Mouse (Mus musculus) heart, embryonic 14.5 days (tissue): ENCODE measurements around the gene Gm42417. TPM values are rescaled to one million over a fixed set of nuclear protein-coding genes. Genes with fewer than 3 reads are reported as not detected.
A peak's percentile ranks its signal among the peaks of the same experiment; 100 is the strongest.

Source experiments
- ATAC-seq: fragments of 200-750 bp; cut with Nextera tagmentation; 2 replicates; pipeline ENCODE4 v1.8.0; 2017; ENCODE audit warnings: low read depth, moderate TSS enrichment; ENCODE audit not compliant: insufficient number of reproducible peaks, insufficient read depth, low FRiP score
- H3K27ac ChIP-seq, 2 experiments: fragments of 200-500 bp in 1 of 2; fragments of 300-500 bp in 1 of 2; sonication (generic) in 1 of 2; replicated peaks in 1 of 2; 2 replicates each; pipeline ENCODE4 v1.5.1; 2012 to 2014; ENCODE audit warnings: low read depth in 2 of 2, low read length in 2 of 2, control low read depth in 1 of 2, mild to moderate bottlenecking in 1 of 2, mixed read lengths in 1 of 2; ENCODE audit not compliant: control insufficient read depth in 1 of 2, insufficient read depth in 1 of 2
- H3K27me3 ChIP-seq: fragments of 300-500 bp; sonication (generic); 2 replicates; pipeline ENCODE4 v1.6.1; 2014; ENCODE audit warnings: mild to moderate bottlenecking, low read length, control low read depth; ENCODE audit not compliant: control insufficient read depth, insufficient read depth
- H3K36me3 ChIP-seq: fragments of 300-500 bp; sonication (generic); 2 replicates; pipeline ENCODE4 v1.6.1; 2014; ENCODE audit warnings: mild to moderate bottlenecking, control low read depth, low read length, mixed read lengths; ENCODE audit not compliant: control insufficient read depth, insufficient read depth
- H3K4me1 ChIP-seq, 2 experiments: fragments of 200-500 bp in 1 of 2; fragments of 300-500 bp in 1 of 2; sonication (generic) in 1 of 2; 2 replicates each; pipeline ENCODE4 v1.6.1; 2012 to 2014; ENCODE audit warnings: low read length in 2 of 2, control low read depth in 1 of 2, mixed read lengths in 1 of 2; ENCODE audit not compliant: control insufficient read depth in 2 of 2, insufficient read depth in 2 of 2
- H3K4me2 ChIP-seq: fragments of 300-500 bp; sonication (generic); 2 replicates; pipeline ENCODE4 v1.6.1; 2014; ENCODE audit warnings: mild to moderate bottlenecking, low read length
- H3K4me3 ChIP-seq, 2 experiments: fragments of 200-500 bp in 1 of 2; fragments of 300-500 bp in 1 of 2; sonication (generic) in 1 of 2; 2 replicates each; pipeline ENCODE4 v1.5.1; 2012 to 2014; ENCODE audit warnings: low read length in 2 of 2, mild to moderate bottlenecking in 2 of 2, control low read depth in 1 of 2, low read depth in 1 of 2, moderate library complexity in 1 of 2; ENCODE audit not compliant: control insufficient read depth in 1 of 2, insufficient read depth in 1 of 2
- H3K9ac ChIP-seq: fragments of 300-500 bp; sonication (generic); 2 replicates; pipeline ENCODE4 v1.6.1; 2014; ENCODE audit warnings: mild to moderate bottlenecking, low read length
- H3K9me3 ChIP-seq: fragments of 300-500 bp; sonication (generic); 2 replicates; pipeline ENCODE4 v1.6.1; 2016; ENCODE audit warnings: low read length, control low read depth; ENCODE audit not compliant: control insufficient read depth
- WGBS: fragments of 180-500 bp; shearing (Covaris S2); extraction: QIAGEN DNeasy Blood & Tissue Kit; methylation state at CpG from one replicate; pipeline ENCODE4 v1.1.7; 2014; 5-methylcytosine and 5-hydroxymethylcytosine counted together
- polyA plus RNA-seq: library from polyadenylated mRNA; unstranded; fragments of >200 nt; fragmentation: Nextera tagmentation; extraction: Ambion mirVana; gene quantifications from 2 replicates; pipeline ENCODE4 v1.2.1, GENCODE M21; 2014

The Gm42417 gene
- polyA plus RNA-seq, 1 experiment from 2014 or later: not detected

GRCm38 (mm10) chr1:36557457-36558011, 18.3 kb upstream of the Gm42417 start:
- peak overlapping the region; percentile 95 for H3K27ac ChIP-seq
- no peaks in the 10 kb centered on the region for H3K27me3 ChIP-seq
- peak overlapping the region; percentile 78 to 83 for H3K4me3 ChIP-seq
- peak overlapping the region; percentile 79 for H3K4me2 ChIP-seq
- WGBS: under 1% methylated on average over 46 of the region's 48 CpGs
- H3K9me3 ChIP-seq: no peaks in the 10 kb centered on the region
- H3K9ac ChIP-seq: peak overlapping the region; percentile 96
- H3K36me3 ChIP-seq: peaks cover 30% of the 10 kb centered on the region
- H3K4me1 ChIP-seq: peaks cover 42 to 45% of the 10 kb centered on the region in 2 experiments
- ATAC-seq: peak; percentile 77

DNA sequence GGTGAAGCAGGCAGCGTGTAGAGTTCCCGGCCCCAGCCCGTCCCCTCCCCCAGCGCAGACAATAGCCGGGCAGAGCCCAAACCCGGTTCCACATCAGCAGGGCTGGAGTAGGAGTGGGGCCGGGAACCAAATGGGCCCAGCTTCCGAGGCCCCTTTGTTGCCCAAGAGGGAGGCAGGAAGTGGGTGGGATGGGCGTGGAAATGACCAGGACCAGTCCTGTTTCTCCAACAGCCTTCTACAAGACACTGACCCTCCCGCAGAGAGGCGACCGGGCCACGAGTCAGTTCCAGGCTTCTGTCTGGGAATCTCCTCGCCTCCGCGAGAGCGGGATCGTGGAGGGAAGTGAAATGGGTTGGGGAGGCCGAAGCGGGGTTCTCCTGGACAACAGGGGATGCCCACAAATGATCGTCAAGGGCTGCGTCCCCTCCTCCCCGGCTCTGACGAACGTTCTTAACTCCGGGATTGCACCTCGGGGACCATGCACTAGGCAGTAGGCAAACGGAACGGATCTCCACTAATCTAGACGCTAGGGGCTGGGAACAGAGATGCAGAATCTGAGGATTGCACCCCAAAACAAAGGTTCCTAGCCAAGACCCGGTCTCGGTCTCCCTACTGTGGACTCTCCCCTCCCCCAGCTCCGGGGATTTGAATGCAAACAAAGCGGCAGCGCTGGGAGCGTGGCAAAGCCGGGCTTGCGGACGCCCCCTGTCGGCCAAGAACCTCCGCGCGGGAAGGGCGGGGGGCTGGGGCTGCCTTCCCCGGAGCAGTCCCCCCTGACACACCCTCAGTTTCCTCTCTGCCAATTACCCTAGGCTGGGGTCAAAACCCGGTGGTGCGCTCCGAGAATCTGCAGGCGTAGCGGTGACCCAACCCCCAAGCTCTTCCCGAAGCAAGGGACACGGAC, 17.6 kb upstream of the Gm42417 start:
- Histone ChIP-seq H3K36me3 (peaks cover 37% of the 10 kb centered on the region), H3K4me2 (peak overlapping the region; percentile 79), H3K27ac (peak overlapping the region; percentile 95), H3K4me1 (peaks cover 34 to 39% of the 10 kb centered on the region in 2 experiments), H3K27me3 (no peaks in the 10 kb centered on the region), H3K4me3 (peak overlapping the region; percentile 78 to 83), H3K9me3 (no peaks in the 10 kb centered on the region), H3K9ac (peak overlapping the region; percentile 96)
- peak; percentile 64 for ATAC-seq
- WGBS: 0% methylated on average over 50 of the region's 52 CpGs

DNA sequence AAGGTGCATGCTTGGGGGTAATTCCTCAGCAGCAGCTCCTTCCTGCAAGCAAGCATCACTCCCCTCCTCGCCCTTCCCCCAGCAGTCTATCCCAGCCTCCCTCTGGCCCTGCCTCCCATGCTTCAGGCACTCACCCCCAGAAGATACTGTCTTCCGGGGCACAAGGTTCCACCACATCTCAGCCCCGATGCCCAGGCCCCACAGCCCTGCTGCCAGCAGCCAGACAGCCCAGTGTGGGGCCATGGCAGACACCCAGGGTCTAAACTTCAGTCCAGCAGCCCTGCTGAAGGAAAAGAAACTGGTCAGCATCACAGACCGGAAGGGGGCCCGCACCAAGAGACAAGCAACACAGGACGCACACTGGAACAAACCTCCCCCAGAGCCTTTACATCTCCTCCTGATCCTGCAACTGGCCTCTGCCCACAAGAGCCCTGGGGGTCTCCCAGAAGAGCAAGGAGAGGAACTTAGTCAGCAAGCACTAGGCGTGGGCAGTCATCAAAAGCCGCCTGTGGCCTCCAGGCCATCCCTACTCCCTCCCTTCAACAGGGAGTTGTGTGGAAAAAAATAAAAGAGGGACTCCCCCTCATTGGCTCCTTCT, 16.7 kb upstream of the Gm42417 start:
- H3K4me1 ChIP-seq: peaks cover 31 to 34% of the 10 kb centered on the region in 2 experiments
- 10% methylated on average over 8 of the region's 8 CpGs for WGBS
- peak overlapping the region; percentile 79 for H3K4me2 ChIP-seq
- H3K4me3 ChIP-seq: peak overlapping the region; percentile 78 to 83
- H3K27ac ChIP-seq: peak overlapping the region; percentile 95
- ATAC-seq: no peak
- H3K9me3 ChIP-seq: no peaks in the 10 kb centered on the region
- peaks cover 46% of the 10 kb centered on the region for H3K36me3 ChIP-seq
- H3K27me3 ChIP-seq: no peaks in the 10 kb centered on the region
- peak overlapping the region; percentile 96 for H3K9ac ChIP-seq

DNA sequence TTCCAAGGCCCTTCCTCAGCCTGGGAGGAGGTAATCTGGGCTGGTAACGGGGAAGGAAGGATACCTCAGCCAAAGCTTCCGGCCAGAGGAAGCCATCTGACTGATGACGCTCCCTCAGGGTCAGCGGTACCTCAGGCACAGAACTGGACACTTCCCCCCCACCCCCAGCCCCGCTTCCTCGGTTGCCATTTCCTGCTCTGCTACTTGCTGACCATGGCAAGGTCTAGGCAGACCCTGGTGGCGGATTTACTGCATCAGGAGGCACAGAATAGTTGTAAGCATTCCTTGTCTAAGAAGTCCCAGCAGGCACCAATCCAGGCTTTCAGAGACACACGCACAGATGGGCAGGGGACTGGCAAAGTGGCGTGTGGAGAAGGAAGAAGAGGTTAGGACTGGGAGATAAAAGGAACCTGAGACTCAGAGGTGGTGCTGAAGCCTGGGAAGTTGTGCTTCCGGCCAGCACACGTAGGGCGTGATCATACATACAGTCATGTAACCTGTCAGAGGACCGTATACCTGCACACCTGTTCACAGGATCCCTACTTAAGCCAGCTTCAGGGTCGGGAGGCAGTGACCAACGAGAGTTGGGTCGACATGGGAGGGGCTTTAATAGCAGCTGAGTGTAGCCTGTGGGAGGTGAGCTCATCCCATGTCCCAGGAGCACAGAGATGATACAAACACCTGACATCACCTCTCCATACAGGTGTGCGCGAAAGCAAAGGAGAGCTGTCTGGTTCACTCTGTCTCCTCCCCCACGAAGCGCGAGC, 15.6 kb upstream of the Gm42417 start:
- Histone ChIP-seq H3K27ac (peak overlapping the region; percentile 39 to 95; a peak in 2 of 4 replicates), H3K4me1 (peaks cover 28 to 31% of the 10 kb centered on the region in 2 experiments), H3K4me2 (peak overlapping the region; percentile 79), H3K9ac (peak overlapping the region; percentile 96), H3K4me3 (peak overlapping the region; percentile 4 to 83; a peak in 3 of 4 replicates), H3K27me3 (no peaks in the 10 kb centered on the region), H3K36me3 (peaks cover 57% of the 10 kb centered on the region), H3K9me3 (no peaks in the 10 kb centered on the region)
- ATAC-seq: no peak
- whole genome bisulfite sequencing: 74% methylated on average over 21 of the region's 21 CpGs

DNA sequence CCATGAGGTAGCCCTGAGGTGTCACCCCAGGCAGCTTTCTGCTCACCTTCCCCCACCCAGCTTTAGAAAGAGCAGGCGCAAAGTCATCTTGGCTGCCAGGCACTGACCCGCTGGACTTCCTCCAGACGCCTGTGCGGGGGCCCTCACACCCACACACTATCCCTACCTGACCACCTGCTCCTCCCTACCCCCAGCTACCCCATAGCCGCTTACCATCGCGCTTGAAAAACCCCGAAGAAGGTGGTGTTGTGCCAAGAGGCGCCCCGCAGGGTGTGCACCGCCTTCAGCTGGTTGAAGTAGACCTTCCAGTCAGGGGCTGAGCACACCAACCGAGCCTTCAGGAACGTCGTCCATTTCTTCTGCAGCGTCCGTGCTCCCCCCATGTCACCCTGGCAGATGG, 13.3 kb upstream of the Gm42417 start:
- no peaks in the 10 kb centered on the region for H3K27me3 ChIP-seq
- 90% methylated on average over 16 of the region's 16 CpGs for WGBS
- H3K4me2 ChIP-seq: no peak overlapping the region
- no peak overlapping the region for H3K9ac ChIP-seq
- peaks cover 18 to 40% of the 10 kb centered on the region in 2 experiments for H3K4me1 ChIP-seq
- no peaks in the 10 kb centered on the region for H3K9me3 ChIP-seq
- H3K36me3 ChIP-seq: peaks cover 72% of the 10 kb centered on the region
- H3K4me3 ChIP-seq: no peak overlapping the region
- ATAC-seq: no peak
- no peak overlapping the region for H3K27ac ChIP-seq

GRCm38 (mm10) chr1:36551904-36552303, 12.7 kb upstream of the Gm42417 start:
- Histone ChIP-seq H3K27ac (no peak overlapping the region), H3K9ac (no peak overlapping the region), H3K36me3 (peaks cover 72% of the 10 kb centered on the region), H3K9me3 (no peaks in the 10 kb centered on the region), H3K27me3 (no peaks in the 10 kb centered on the region), H3K4me2 (no peak overlapping the region), H3K4me3 (no peak overlapping the region), H3K4me1 (peaks cover 21 to 42% of the 10 kb centered on the region in 2 experiments)
- WGBS: 84% methylated on average over 17 of the region's 17 CpGs
- no peak for ATAC-seq
